Mouse (Mus musculus) neural tube, embryonic 14.5 days (tissue): ENCODE results near the gene Pdzd4. TPM values are rescaled to one million over a fixed set of nuclear protein-coding genes. Genes with fewer than 3 reads are reported as not detected.

Source experiments
- ATAC-seq: fragments of 200-750 bp; cut with Nextera tagmentation; 2 replicates; pipeline ENCODE4 v1.8.0; 2017; ENCODE audit warnings: low read depth, mild to moderate bottlenecking, moderate TSS enrichment, moderate library complexity
- H3K27ac ChIP-seq: fragments of 300-500 bp; sonication (generic); 2 replicates; pipeline ENCODE4 v1.5.1; 2014; ENCODE audit warnings: low read depth, mild to moderate bottlenecking, control low read depth, low read length, moderate library complexity, mixed read lengths
- H3K27me3 ChIP-seq: fragments of 300-500 bp; sonication (generic); 2 replicates; pipeline ENCODE4 v1.6.1; 2014; ENCODE audit warnings: low read length; ENCODE audit not compliant: control insufficient read depth, insufficient read depth
- H3K36me3 ChIP-seq: fragments of 300-500 bp; sonication (generic); 2 replicates; pipeline ENCODE4 v1.6.1; 2014; ENCODE audit warnings: low read length, mixed read lengths; ENCODE audit not compliant: control insufficient read depth, insufficient read depth
- H3K4me1 ChIP-seq: fragments of 300-500 bp; sonication (generic); 2 replicates; pipeline ENCODE4 v1.6.1; 2014; ENCODE audit warnings: low read length; ENCODE audit not compliant: control insufficient read depth, insufficient read depth
- H3K4me2 ChIP-seq: fragments of 300-500 bp; sonication (generic); 2 replicates; pipeline ENCODE4 v1.6.1; 2014; ENCODE audit warnings: mild to moderate bottlenecking, low read depth, low read length, control low read depth
- H3K4me3 ChIP-seq: fragments of 300-500 bp; sonication (generic); 2 replicates; pipeline ENCODE4 v1.5.1; 2014; ENCODE audit warnings: low read depth, low read length, control low read depth, mixed read lengths
- H3K9ac ChIP-seq: fragments of 300-500 bp; sonication (generic); replicated peaks from 2 replicates; pipeline ENCODE4 v1.6.1; 2014; ENCODE audit warnings: low read depth, mild to moderate bottlenecking, control low read depth, low read length, mixed read lengths
- H3K9me3 ChIP-seq: fragments of 300-500 bp; sonication (generic); 2 replicates; pipeline ENCODE4 v1.6.1; 2016; ENCODE audit warnings: low read length; ENCODE audit not compliant: control insufficient read depth
- WGBS: fragments of 180-500 bp; shearing (Covaris S2); extraction: QIAGEN DNeasy Blood & Tissue Kit; methylation state at CpG from one replicate; pipeline ENCODE4 v1.1.7; 2014; 5-methylcytosine and 5-hydroxymethylcytosine counted together
- polyA plus RNA-seq: library from polyadenylated mRNA; unstranded; fragments of >200 nt; fragmentation: Nextera tagmentation; extraction: Ambion mirVana; gene quantifications from 2 replicates; pipeline ENCODE4 v1.2.1, GENCODE M21; 2014

The Pdzd4 gene
- polyA plus RNA-seq, 1 experiment from 2014 or later, result 6.5 TPM

- Histone ChIP-seq H3K4me3 (no peak overlapping the region), H3K27ac (no peak overlapping the region), H3K9ac (no peak overlapping the region), H3K27me3 (no peaks in the 10 kb centered on the region), H3K36me3 (no peaks in the 10 kb centered on the region), H3K9me3 (no peaks in the 10 kb centered on the region), H3K4me1 (no peaks in the 10 kb centered on the region), H3K4me2 (no peak overlapping the region)
- ATAC-seq, result no peak
- WGBS, result 84% methylated on average over 8 of the region's 9 CpGs
These were observed 29.7 kb upstream of the Pdzd4 start for GRCm38 (mm10) chrX:73854326-73855086.

- Histone ChIP-seq H3K9ac (no peak overlapping the region), H3K4me1 (no peaks in the 10 kb centered on the region), H3K9me3 (no peaks in the 10 kb centered on the region), H3K27me3 (no peaks in the 10 kb centered on the region), H3K36me3 (no peaks in the 10 kb centered on the region), H3K4me2 (no peak overlapping the region), H3K4me3 (no peak overlapping the region), H3K27ac (no peak overlapping the region)
- no peak for ATAC-seq
- 80% methylated on average over 3 of the region's 3 CpGs for whole genome bisulfite sequencing
These were observed 11.9 kb upstream of the Pdzd4 start for GRCm38 (mm10) chrX:73836691-73837090.

GRCm38 (mm10) chrX:73835731-73836130, 11.0 kb upstream of the Pdzd4 start:
- Histone ChIP-seq H3K9ac (no peak overlapping the region), H3K4me3 (no peak overlapping the region), H3K27ac (no peak overlapping the region), H3K4me1 (no peaks in the 10 kb centered on the region), H3K27me3 (no peaks in the 10 kb centered on the region), H3K4me2 (no peak overlapping the region), H3K9me3 (no peaks in the 10 kb centered on the region), H3K36me3 (no peaks in the 10 kb centered on the region)
- no peak for ATAC-seq
- WGBS, result 89% methylated on average over 1 of the region's 1 CpGs

GRCm38 (mm10) chrX:73823747-73824146, 1.0 kb downstream of the Pdzd4 start:
- 0 out of 2 replicates have a peak, but pooled peaks cover 3% of the 10 kb centered on the region for H3K4me1 ChIP-seq
- no peaks in the 10 kb centered on the region for H3K9me3 ChIP-seq
- H3K4me2 ChIP-seq, result peak overlapping the region; percentile 58
- WGBS, result 19% methylated on average over 17 of the region's 17 CpGs
- peak overlapping the region; percentile 81 for H3K9ac ChIP-seq
- peak; percentile 28 for ATAC-seq
- H3K36me3 ChIP-seq, result no peaks in the 10 kb centered on the region
- H3K27me3 ChIP-seq, result no peaks in the 10 kb centered on the region
- peak overlapping the region; percentile 55 for H3K4me3 ChIP-seq
- no peak overlapping the region for H3K27ac ChIP-seq

- no peak for ATAC-seq
These were observed 8.0 kb downstream of the Pdzd4 start for GRCm38 (mm10) chrX:73816596-73817314.

GRCm38 (mm10) chrX:73815072-73815471, 9.7 kb downstream of the Pdzd4 start:
- Histone ChIP-seq H3K4me3 (peak overlapping the region; percentile 11), H3K9me3 (no peaks in the 10 kb centered on the region), H3K36me3 (no peaks in the 10 kb centered on the region), H3K4me2 (peak overlapping the region; percentile 27), H3K4me1 (no peaks in the 10 kb centered on the region), H3K27ac (peak overlapping the region; percentile 58), H3K27me3 (no peaks in the 10 kb centered on the region), H3K9ac (peak overlapping the region; percentile 25; the same call in 1 of the 2 replicates)
- WGBS, result 17% methylated on average over 11 of the region's 14 CpGs
- peak; percentile 93 for ATAC-seq

More at GRCm38 (mm10) chrX:73816596-73817314, 8.0 kb downstream of the Pdzd4 start:
- H3K4me3 ChIP-seq, result no peak overlapping the region
- H3K9ac ChIP-seq, result no peak overlapping the region
- no peaks in the 10 kb centered on the region for H3K27me3 ChIP-seq
- 60% methylated on average over 3 of the region's 3 CpGs for WGBS
- 0 out of 2 replicates have a peak, but pooled peaks cover 2% of the 10 kb centered on the region for H3K4me1 ChIP-seq
- H3K27ac ChIP-seq, result no peak overlapping the region
- no peaks in the 10 kb centered on the region for H3K9me3 ChIP-seq
- no peaks in the 10 kb centered on the region for H3K36me3 ChIP-seq
- H3K4me2 ChIP-seq, result no peak overlapping the region

- WGBS, result 56% methylated on average over 1 of the region's 1 CpGs
- no peak overlapping the region for H3K27ac ChIP-seq
- 0 out of 2 replicates have a peak, but pooled peaks have one; percentile 44 for ATAC-seq
These were observed 19.0 kb downstream of the Pdzd4 start for GRCm38 (mm10) chrX:73805814-73806213.

GRCm38 (mm10) chrX:73798502-73798901, 26.3 kb downstream of the Pdzd4 start:
- Histone ChIP-seq H3K9ac (no peak overlapping the region), H3K4me3 (no peak overlapping the region), H3K9me3 (no peaks in the 10 kb centered on the region), H3K4me1 (no peaks in the 10 kb centered on the region), H3K27me3 (no peaks in the 10 kb centered on the region), H3K36me3 (no peaks in the 10 kb centered on the region), H3K4me2 (no peak overlapping the region), H3K27ac (no peak overlapping the region)
- WGBS, result 35% methylated on average over 9 of the region's 9 CpGs
- ATAC-seq, result no peak; the same call in 1 of the 2 replicates

More at GRCm38 (mm10) chrX:73805814-73806213, 19.0 kb downstream of the Pdzd4 start:
- Histone ChIP-seq H3K9ac (no peak overlapping the region), H3K4me2 (no peak overlapping the region), H3K27me3 (no peaks in the 10 kb centered on the region), H3K4me3 (no peak overlapping the region), H3K9me3 (no peaks in the 10 kb centered on the region), H3K36me3 (no peaks in the 10 kb centered on the region), H3K4me1 (no peaks in the 10 kb centered on the region)

- WGBS, result 96% methylated on average over 2 of the region's 2 CpGs
- no peaks in the 10 kb centered on the region for H3K27me3 ChIP-seq
- no peaks in the 10 kb centered on the region for H3K4me1 ChIP-seq
- no peak overlapping the region for H3K27ac ChIP-seq
- H3K4me3 ChIP-seq, result no peak overlapping the region
- ATAC-seq, result no peak
- no peak overlapping the region for H3K4me2 ChIP-seq
- H3K36me3 ChIP-seq, result no peaks in the 10 kb centered on the region
- H3K9me3 ChIP-seq, result no peaks in the 10 kb centered on the region
- no peak overlapping the region for H3K9ac ChIP-seq
These were observed 27.3 kb downstream of the Pdzd4 start for GRCm38 (mm10) chrX:73797511-73797910.
